Mouse (Mus musculus): ENCODE measurements around the gene Rabl6. TPM values are rescaled to one million over a fixed set of nuclear protein-coding genes. Genes with fewer than 3 reads are reported as not detected.

Rabl6 gene
- polyA plus RNA-seq, 1 experiment from 2014 or later, result 52.7 TPM

DNA sequence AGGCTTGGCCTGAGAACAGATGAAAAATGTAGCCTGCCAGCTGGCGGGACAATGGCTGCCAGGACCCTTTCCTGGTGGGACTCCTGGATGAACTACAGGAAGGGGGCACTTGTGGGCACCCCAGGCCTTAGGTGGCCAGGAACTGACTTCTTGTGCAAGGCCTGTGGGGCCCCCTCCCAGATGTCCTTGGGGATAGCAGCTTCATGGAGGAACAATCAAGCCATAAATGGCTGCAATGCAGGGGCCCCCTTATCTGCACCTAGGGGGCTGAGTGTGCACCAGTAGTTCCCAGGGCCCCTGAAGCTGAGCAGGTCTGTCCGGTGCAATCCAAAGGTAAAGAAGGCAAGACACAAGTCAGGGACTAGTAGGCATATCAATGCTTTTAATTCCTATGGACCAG lies 35.3 kb downstream of the Rabl6 start:
- Histone ChIP-seq H3K27ac (ENCODE audit: low read length) (peak overlapping the region; percentile 93), H3K4me3 (ENCODE audit: low read length) (peak overlapping the region; percentile 69), H3K27me3 (replicated peaks; ENCODE audit: control insufficient read depth, insufficient read depth, low read length) (peaks cover 23% of the 10 kb centered on the region), H3K9me3 (ENCODE audit: control insufficient read depth, low read length) (no peaks in the 10 kb centered on the region), H3K4me2 (ENCODE audit: low read depth, low read length) (peak overlapping the region; percentile 93), H3K9ac (ENCODE audit: low read depth, low read length) (peak overlapping the region; percentile 81), H3K4me1 (ENCODE audit: control insufficient read depth, insufficient read depth, low read length) (peaks cover 45% of the 10 kb centered on the region), H3K36me3 (ENCODE audit: control insufficient read depth, insufficient read depth, low read length) (no peaks in the 10 kb centered on the region; the same call in 1 of the 2 replicates)
- 71% methylated on average over 2 of the region's 2 CpGs for WGBS
- peak; percentile 38 for ATAC-seq

DNA sequence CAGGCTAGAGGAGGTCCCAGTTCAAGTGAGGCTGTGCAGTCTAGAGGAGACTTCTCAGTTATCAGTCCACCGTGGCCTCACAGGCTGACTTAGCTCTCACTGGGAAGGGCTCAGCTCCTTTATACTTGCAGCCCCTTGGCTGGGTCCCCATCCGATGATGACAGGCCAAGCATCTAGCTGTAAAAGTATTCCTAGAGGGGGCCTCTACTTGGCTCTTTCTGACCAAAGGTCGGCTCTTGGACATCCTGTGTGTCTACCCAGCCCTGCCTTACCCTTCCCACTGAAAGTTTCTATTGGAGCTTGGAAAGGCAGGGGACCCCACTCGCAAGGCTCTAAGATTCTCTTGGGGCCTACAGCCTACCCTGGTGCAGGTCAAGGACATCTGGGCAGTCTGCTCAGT lies 37.1 kb downstream of the Rabl6 start:
- Histone ChIP-seq H3K36me3 (ENCODE audit: control insufficient read depth, insufficient read depth, low read length) (peaks cover 3% of the 10 kb centered on the region; the same call in 1 of the 2 replicates), H3K9me3 (ENCODE audit: control insufficient read depth, low read length) (no peaks in the 10 kb centered on the region), H3K4me1 (ENCODE audit: control insufficient read depth, insufficient read depth, low read length) (peaks cover 32% of the 10 kb centered on the region), H3K4me2 (ENCODE audit: low read depth, low read length) (peak overlapping the region; percentile 43), H3K9ac (ENCODE audit: low read depth, low read length) (peak overlapping the region; percentile 67), H3K4me3 (ENCODE audit: low read length) (peak overlapping the region; percentile 53), H3K27ac (ENCODE audit: low read length) (peak overlapping the region; percentile 82), H3K27me3 (replicated peaks; ENCODE audit: control insufficient read depth, insufficient read depth, low read length) (peaks cover 4% of the 10 kb centered on the region)
- ATAC-seq, result peak; percentile 54
- 53% methylated on average over 4 of the region's 4 CpGs for whole genome bisulfite sequencing

- peak overlapping the region; percentile 58 for H3K4me2 ChIP-seq (ENCODE audit: low read depth, low read length)
- peak overlapping the region; percentile 53 for H3K4me3 ChIP-seq (ENCODE audit: low read length)
- no peak for ATAC-seq
- H3K27ac ChIP-seq (ENCODE audit: low read length), result peak overlapping the region; percentile 82
- H3K27me3 ChIP-seq (replicated peaks; ENCODE audit: control insufficient read depth, insufficient read depth, low read length), result no peaks in the 10 kb centered on the region
- peaks cover 23% of the 10 kb centered on the region for H3K4me1 ChIP-seq (ENCODE audit: control insufficient read depth, insufficient read depth, low read length)
- H3K9ac ChIP-seq (ENCODE audit: low read depth, low read length), result peak overlapping the region; percentile 67
- no peaks in the 10 kb centered on the region for H3K9me3 ChIP-seq (ENCODE audit: control insufficient read depth, low read length)
- 88% methylated on average over 3 of the region's 3 CpGs for WGBS
- peaks cover 18% of the 10 kb centered on the region for H3K36me3 ChIP-seq (ENCODE audit: control insufficient read depth, insufficient read depth, low read length)
Observed at GRCm38 (mm10) chr2:25569323-25569722, 39.0 kb downstream of the Rabl6 start.

DNA sequence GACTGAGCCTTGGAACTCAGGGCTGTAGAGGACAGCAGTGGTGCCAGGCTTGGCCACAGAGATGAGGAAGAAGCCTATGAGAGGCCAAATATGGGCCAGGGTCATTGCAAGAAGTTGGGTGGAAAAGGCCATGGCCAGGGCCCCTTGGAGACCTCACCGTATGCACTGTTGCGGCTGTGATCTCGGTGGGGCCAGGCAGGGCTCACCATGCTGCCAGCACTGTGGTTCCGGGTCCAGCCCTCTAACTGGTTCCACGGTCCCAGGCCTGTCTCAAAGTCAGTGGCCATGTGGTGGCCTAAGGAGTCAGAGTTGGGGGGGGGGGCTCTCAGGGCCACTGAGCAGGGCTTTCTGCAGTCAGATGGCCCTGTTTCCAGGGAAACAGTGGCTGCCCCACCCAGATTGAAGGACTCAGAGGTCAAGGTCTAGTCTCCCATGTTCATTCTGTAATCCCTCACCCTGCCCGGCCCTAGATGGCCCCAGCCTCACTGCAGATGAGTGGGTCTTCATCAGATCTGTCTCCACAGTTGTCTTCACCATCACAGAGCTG lies 39.8 kb downstream of the Rabl6 start:
- Histone ChIP-seq H3K4me1 (ENCODE audit: control insufficient read depth, insufficient read depth, low read length) (peaks cover 17% of the 10 kb centered on the region), H3K4me2 (ENCODE audit: low read depth, low read length) (peak overlapping the region; percentile 58), H3K4me3 (ENCODE audit: low read length) (peak overlapping the region; percentile 53), H3K9ac (ENCODE audit: low read depth, low read length) (peak overlapping the region; percentile 67), H3K27me3 (replicated peaks; ENCODE audit: control insufficient read depth, insufficient read depth, low read length) (no peaks in the 10 kb centered on the region), H3K36me3 (ENCODE audit: control insufficient read depth, insufficient read depth, low read length) (peaks cover 25% of the 10 kb centered on the region), H3K9me3 (ENCODE audit: control insufficient read depth, low read length) (no peaks in the 10 kb centered on the region), H3K27ac (ENCODE audit: low read length) (peak overlapping the region; percentile 82)
- no peak for ATAC-seq
- 73% methylated on average over 6 of the region's 6 CpGs for WGBS

DNA sequence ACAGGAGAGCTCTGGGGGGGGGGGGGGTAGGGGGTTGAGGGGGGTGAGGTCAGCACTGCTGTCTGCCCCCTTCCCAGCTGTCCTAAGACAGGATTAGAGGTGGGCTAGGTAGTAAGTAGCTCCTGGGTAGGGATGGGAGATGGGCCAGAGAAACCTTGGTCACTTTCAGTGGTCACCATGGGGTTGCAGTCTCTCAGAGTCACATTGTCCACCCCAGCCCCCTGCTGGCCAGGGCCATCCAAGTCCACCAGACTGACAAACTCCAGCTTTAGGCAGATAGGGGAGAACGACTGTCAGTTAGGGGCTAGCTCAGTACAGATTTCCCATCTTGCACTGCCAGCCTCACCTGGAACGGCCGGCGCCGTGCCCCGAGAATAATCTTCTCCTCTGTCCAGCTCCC lies 41.8 kb downstream of the Rabl6 start:
- Histone ChIP-seq H3K4me1 (ENCODE audit: control insufficient read depth, insufficient read depth, low read length) (peaks cover 8% of the 10 kb centered on the region; the same call in 1 of the 2 replicates), H3K27ac (ENCODE audit: low read length) (peak overlapping the region; percentile 82), H3K9me3 (ENCODE audit: control insufficient read depth, low read length) (no peaks in the 10 kb centered on the region), H3K4me2 (ENCODE audit: low read depth, low read length) (peak overlapping the region; percentile 58), H3K4me3 (ENCODE audit: low read length) (peak overlapping the region; percentile 53), H3K9ac (ENCODE audit: low read depth, low read length) (peak overlapping the region; percentile 67), H3K36me3 (ENCODE audit: control insufficient read depth, insufficient read depth, low read length) (peaks cover 38% of the 10 kb centered on the region), H3K27me3 (replicated peaks; ENCODE audit: control insufficient read depth, insufficient read depth, low read length) (no peaks in the 10 kb centered on the region)
- 80% methylated on average over 6 of the region's 6 CpGs for WGBS
- ATAC-seq, result no peak

- peaks cover 38% of the 10 kb centered on the region for H3K36me3 ChIP-seq (ENCODE audit: control insufficient read depth, insufficient read depth, low read length)
- ATAC-seq, result no peak
- H3K9ac ChIP-seq (ENCODE audit: low read depth, low read length), result peak overlapping the region; percentile 67
- peak overlapping the region; percentile 58 for H3K4me2 ChIP-seq (ENCODE audit: low read depth, low read length)
- H3K4me1 ChIP-seq (ENCODE audit: control insufficient read depth, insufficient read depth, low read length), result peaks cover 8% of the 10 kb centered on the region; the same call in 1 of the 2 replicates
- H3K9me3 ChIP-seq (ENCODE audit: control insufficient read depth, low read length), result no peaks in the 10 kb centered on the region
- WGBS, result 88% methylated on average over 8 of the region's 8 CpGs
- H3K27me3 ChIP-seq (replicated peaks; ENCODE audit: control insufficient read depth, insufficient read depth, low read length), result no peaks in the 10 kb centered on the region
- H3K4me3 ChIP-seq (ENCODE audit: low read length), result peak overlapping the region; percentile 53
- peak overlapping the region; percentile 48; the same call in 1 of the 2 replicates for H3K27ac ChIP-seq (ENCODE audit: low read length)
Observed at GRCm38 (mm10) chr2:25565741-25566140, 42.6 kb downstream of the Rabl6 start.

DNA sequence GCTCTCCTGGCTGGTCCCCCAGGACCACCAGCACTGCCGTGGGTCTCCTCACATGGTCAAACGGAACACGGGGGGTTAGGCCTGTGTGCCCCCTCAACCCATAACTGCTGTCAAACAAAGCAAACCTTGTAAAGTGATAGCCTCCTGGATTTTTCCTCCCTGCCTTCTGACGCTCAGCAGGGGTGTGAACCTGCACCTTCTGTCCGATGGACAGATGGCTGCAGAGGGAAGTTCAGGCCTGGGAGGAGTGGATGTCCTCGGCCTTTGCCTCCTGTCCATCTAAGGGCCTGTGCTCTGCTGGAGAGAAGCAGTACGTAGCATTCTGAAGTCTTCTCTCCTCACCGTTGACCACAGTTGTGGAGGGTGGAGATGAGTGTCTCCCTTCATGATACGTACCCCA lies 46.4 kb downstream of the Rabl6 start:
- Histone ChIP-seq H3K27me3 (replicated peaks; ENCODE audit: control insufficient read depth, insufficient read depth, low read length) (no peaks in the 10 kb centered on the region), H3K4me2 (ENCODE audit: low read depth, low read length) (no peak overlapping the region), H3K4me3 (ENCODE audit: low read length) (no peak overlapping the region), H3K9ac (ENCODE audit: low read depth, low read length) (no peak overlapping the region), H3K9me3 (ENCODE audit: control insufficient read depth, low read length) (no peaks in the 10 kb centered on the region), H3K27ac (ENCODE audit: low read length) (no peak overlapping the region), H3K4me1 (ENCODE audit: control insufficient read depth, insufficient read depth, low read length) (peaks cover 21% of the 10 kb centered on the region), H3K36me3 (ENCODE audit: control insufficient read depth, insufficient read depth, low read length) (peaks cover 34% of the 10 kb centered on the region)
- ATAC-seq, result no peak
- WGBS, result 74% methylated on average over 9 of the region's 9 CpGs

DNA sequence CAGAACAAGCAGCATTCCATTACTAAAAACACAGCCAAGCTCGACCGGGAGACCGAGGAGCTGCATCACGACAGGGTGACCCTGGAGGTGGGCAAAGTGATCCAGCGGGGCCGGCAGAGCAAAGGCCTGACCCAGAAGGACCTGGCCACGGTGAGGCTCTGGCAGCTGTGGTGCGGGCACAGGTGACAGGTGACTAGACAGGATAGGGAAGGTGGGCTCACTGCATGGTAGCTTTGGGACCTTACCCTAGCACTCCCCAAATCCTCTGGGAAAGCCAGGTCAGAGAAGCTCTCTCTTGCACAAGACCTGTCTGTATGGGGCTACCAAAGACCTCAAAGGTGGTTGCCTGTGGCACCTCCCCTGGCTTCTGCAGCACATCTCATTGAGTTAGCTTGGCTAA lies 47.8 kb downstream of the Rabl6 start:
- ATAC-seq, result peak; percentile 42

GRCm38 (mm10) chr2:25558774-25559173 lies 49.5 kb downstream of the Rabl6 start:
- Histone ChIP-seq H3K36me3 (ENCODE audit: control insufficient read depth, insufficient read depth, low read length) (peaks cover 15% of the 10 kb centered on the region), H3K27me3 (replicated peaks; ENCODE audit: control insufficient read depth, insufficient read depth, low read length) (no peaks in the 10 kb centered on the region), H3K4me2 (ENCODE audit: low read depth, low read length) (peak overlapping the region; percentile 92), H3K9ac (ENCODE audit: low read depth, low read length) (peak overlapping the region; percentile 95), H3K27ac (ENCODE audit: low read length) (peak overlapping the region; percentile 87; the same call in 1 of the 2 replicates), H3K4me1 (ENCODE audit: control insufficient read depth, insufficient read depth, low read length) (peaks cover 24% of the 10 kb centered on the region), H3K9me3 (ENCODE audit: control insufficient read depth, low read length) (no peaks in the 10 kb centered on the region), H3K4me3 (ENCODE audit: low read length) (peak overlapping the region; percentile 96)
- ATAC-seq, result no peak
- WGBS, result 52% methylated on average over 6 of the region's 6 CpGs

More for the DNA sequence above, 47.8 kb downstream of the Rabl6 start:
- H3K4me3 ChIP-seq (ENCODE audit: low read length), result no peak overlapping the region
- H3K4me1 ChIP-seq (ENCODE audit: control insufficient read depth, insufficient read depth, low read length), result peaks cover 24% of the 10 kb centered on the region
- H3K36me3 ChIP-seq (ENCODE audit: control insufficient read depth, insufficient read depth, low read length), result peaks cover 29% of the 10 kb centered on the region
- H3K27me3 ChIP-seq (replicated peaks; ENCODE audit: control insufficient read depth, insufficient read depth, low read length), result no peaks in the 10 kb centered on the region
- no peak overlapping the region for H3K4me2 ChIP-seq (ENCODE audit: low read depth, low read length)
- WGBS, result 93% methylated on average over 8 of the region's 8 CpGs
- no peak overlapping the region for H3K9ac ChIP-seq (ENCODE audit: low read depth, low read length)
- no peaks in the 10 kb centered on the region for H3K9me3 ChIP-seq (ENCODE audit: control insufficient read depth, low read length)
- H3K27ac ChIP-seq (ENCODE audit: low read length), result no peak overlapping the region
